Mouse (Mus musculus) bone marrow, adult 2 months (tissue): ENCODE data around the gene Dusp12.

Experiments used
- CTCF ChIP-seq: fragments of 200-500 bp; IDR thresholded peaks from 2 replicates; pipeline ENCODE4 v1.5.1; 2011; ENCODE audit warnings: low read length, control low read depth; ENCODE audit not compliant: control insufficient read depth, insufficient read depth
- POLR2A ChIP-seq: fragments of 200-500 bp; IDR thresholded peaks from 2 replicates; pipeline ENCODE4 v1.6.1; 2011; ENCODE audit warnings: low read depth, mild to moderate bottlenecking, control low read depth, low read length, borderline replicate concordance; ENCODE audit not compliant: control insufficient read depth

DNA sequence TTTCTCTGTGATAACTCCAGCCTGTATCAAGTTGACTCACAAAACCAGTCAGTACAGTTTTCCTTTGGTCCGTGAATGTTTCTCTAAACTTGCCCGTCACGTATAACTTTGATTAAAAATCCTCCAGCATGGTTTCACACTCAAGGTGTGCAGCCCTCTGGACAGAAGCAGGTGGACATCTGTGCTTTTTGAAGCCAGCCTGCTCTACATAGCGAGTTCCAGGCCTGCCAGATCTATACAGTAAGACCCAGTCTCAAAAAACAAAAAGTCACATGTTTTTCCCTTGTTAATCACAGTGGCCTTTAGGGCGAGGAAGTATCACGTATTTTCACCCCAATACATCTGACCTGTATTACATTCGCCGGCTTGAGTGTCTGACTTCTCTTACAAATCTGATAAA is 950 bp downstream of the Dusp12 start:
- TF ChIP-seq POLR2A = no peak
- TF ChIP-seq CTCF = no peak
